Mouse (Mus musculus) inflammation-experienced regulatory T-cells, adult 16 weeks (primary cell): ENCODE measurements around the gene Tacr3. TPM values are rescaled to one million over a fixed set of nuclear protein-coding genes. Genes with fewer than 3 reads are reported as not detected.

Experiments used
- polyA plus RNA-seq: library from polyadenylated mRNA; unstranded; fragments of 100-300 nt; shearing (Covaris generic); gene quantifications from one replicate; pipeline ENCODE4 v1.2.1, GENCODE M21; 2017

Tacr3 gene
- polyA plus RNA-seq, result not detected

GRCm38 (mm10) chr3:134828875-134829530, at the start of gene Tacr3:
Tacr3 (plus strand) TSS chr3:134829007.

